Mouse (Mus musculus) embryonic facial prominence, embryonic 13.5 days (tissue): ENCODE data around the gene Teddm1a. TPM values are rescaled to one million over a fixed set of nuclear protein-coding genes. Genes with fewer than 3 reads are reported as not detected.
A peak's percentile ranks its signal among the peaks of the same experiment; 100 is the strongest.

ENCODE experiments used
- ATAC-seq: fragments of 200-750 bp; cut with Nextera tagmentation; 2 replicates; pipeline ENCODE4 v1.8.0; 2017; ENCODE audit warnings: low read depth; ENCODE audit not compliant: insufficient number of reproducible peaks, insufficient read depth, low FRiP score, low TSS enrichment
- H3K27ac ChIP-seq: fragments of 300-500 bp; sonication (generic); 2 replicates; pipeline ENCODE4 v1.5.1; 2015; ENCODE audit warnings: moderate library complexity, mild to moderate bottlenecking, inconsistent platforms
- H3K27me3 ChIP-seq: fragments of 300-500 bp; sonication (generic); 2 replicates; pipeline ENCODE4 v1.6.1; 2015; ENCODE audit warnings: mild to moderate bottlenecking, inconsistent platforms
- H3K36me3 ChIP-seq: fragments of 300-500 bp; sonication (generic); 2 replicates; pipeline ENCODE4 v1.6.1; 2015; ENCODE audit warnings: mild to moderate bottlenecking, inconsistent platforms
- H3K4me1 ChIP-seq: fragments of 300-500 bp; sonication (generic); 2 replicates; pipeline ENCODE4 v1.6.1; 2015; ENCODE audit warnings: inconsistent platforms
- H3K4me2 ChIP-seq: fragments of 300-500 bp; sonication (generic); 2 replicates; pipeline ENCODE4 v1.6.1; 2015; ENCODE audit warnings: moderate library complexity, mild to moderate bottlenecking, inconsistent platforms
- H3K4me3 ChIP-seq: fragments of 300-500 bp; sonication (generic); 2 replicates; pipeline ENCODE4 v1.5.1; 2015; ENCODE audit warnings: mild to moderate bottlenecking, inconsistent platforms
- H3K9ac ChIP-seq: fragments of 300-500 bp; sonication (generic); 2 replicates; pipeline ENCODE4 v1.6.1; 2015; ENCODE audit warnings: mild to moderate bottlenecking, inconsistent platforms
- H3K9me3 ChIP-seq: fragments of 300-500 bp; sonication (generic); 2 replicates; pipeline ENCODE4 v1.6.1; 2016; ENCODE audit warnings: inconsistent platforms
- WGBS: fragments of 180-500 bp; shearing (Covaris S2); methylation state at CpG from one replicate; pipeline ENCODE4 v1.1.7; 2015; ENCODE audit warnings: mixed read lengths; 5-methylcytosine and 5-hydroxymethylcytosine counted together
- microRNA-seq: library from miRNA; unstranded; fragments of <30 nt; microRNA quantifications from one replicate; pipeline ENCODE4, GENCODE M21; 2016
- polyA plus RNA-seq: library from polyadenylated mRNA; unstranded; fragments of >200 nt; fragmentation: Nextera tagmentation; extraction: Ambion mirVana; gene quantifications from 2 replicates; pipeline ENCODE4 v1.2.1, GENCODE M21; 2015

The Teddm1a gene
- polyA plus RNA-seq, 1 experiment from 2014 or later: not detected

GRCm38 (mm10) chr1:153933772-153934171, 42.2 kb downstream of the Teddm1a start:
- Histone ChIP-seq H3K4me2 (no peak overlapping the region), H3K4me1 (no peaks in the 10 kb centered on the region), H3K36me3 (no peaks in the 10 kb centered on the region), H3K4me3 (no peak overlapping the region), H3K27me3 (no peaks in the 10 kb centered on the region), H3K9me3 (no peaks in the 10 kb centered on the region), H3K27ac (no peak overlapping the region), H3K9ac (no peak overlapping the region)
- ATAC-seq: no peak
- 55% methylated on average over 1 of the region's 1 CpGs for WGBS

GRCm38 (mm10) chr1:153935844-153936380, 44.4 kb downstream of the Teddm1a start:
- WGBS: 74% methylated on average over 12 of the region's 12 CpGs
- no peak overlapping the region for H3K4me2 ChIP-seq

GRCm38 (mm10) chr1:153937025-153937424, 45.5 kb downstream of the Teddm1a start:
- Histone ChIP-seq H3K9ac (no peak overlapping the region), H3K4me2 (no peak overlapping the region), H3K4me1 (no peaks in the 10 kb centered on the region), H3K36me3 (no peaks in the 10 kb centered on the region), H3K27ac (no peak overlapping the region), H3K9me3 (no peaks in the 10 kb centered on the region), H3K4me3 (no peak overlapping the region), H3K27me3 (no peaks in the 10 kb centered on the region)
- no peak for ATAC-seq
- WGBS: 97% methylated on average over 2 of the region's 2 CpGs

More at GRCm38 (mm10) chr1:153935844-153936380, 44.4 kb downstream of the Teddm1a start:
- Histone ChIP-seq H3K27me3 (no peaks in the 10 kb centered on the region), H3K36me3 (no peaks in the 10 kb centered on the region), H3K9me3 (no peaks in the 10 kb centered on the region), H3K4me1 (no peaks in the 10 kb centered on the region), H3K9ac (no peak overlapping the region), H3K4me3 (no peak overlapping the region), H3K27ac (no peak overlapping the region)
- ATAC-seq: no peak

GRCm38 (mm10) chr1:153940986-153941385, 49.4 kb downstream of the Teddm1a start:
- Histone ChIP-seq H3K27me3 (no peaks in the 10 kb centered on the region), H3K4me3 (no peak overlapping the region), H3K9ac (no peak overlapping the region), H3K27ac (no peak overlapping the region), H3K36me3 (no peaks in the 10 kb centered on the region), H3K4me2 (no peak overlapping the region), H3K9me3 (no peaks in the 10 kb centered on the region), H3K4me1 (no peaks in the 10 kb centered on the region)
- 72% methylated on average over 2 of the region's 2 CpGs for WGBS
- no peak for ATAC-seq

Small RNAs within 50 kb of the gene (microRNA-seq; reads per million reads assigned to microRNA genes)
- 15.9 reads per million, percentile 32 among the genes with 10 or more reads in this experiment for gene Mir8114

Other genes starting within 250 kb of the Teddm1a start
- gene Rgs8, start 238.7 kb upstream of the Teddm1a start, polyA plus RNA-seq: 0.63 and 0.65 TPM in 2 replicates
- gene Rgs16, start 151.4 kb upstream of the Teddm1a start, polyA plus RNA-seq: 9.2 and 9.6 TPM in 2 replicates
- gene Rnasel, start 142.3 kb upstream of the Teddm1a start, polyA plus RNA-seq: 16.2 and 16.7 TPM in 2 replicates
- 0.08 and 0.11 TPM in 2 replicates for gene Rgsl1, start 47.6 kb upstream of the Teddm1a start, polyA plus RNA-seq
- gene Teddm1b, start 17.4 kb upstream of the Teddm1a start, polyA plus RNA-seq: 0.30 and 0.54 TPM in 2 replicates
- 103 and 114 TPM in 2 replicates for gene Glul, start 8.2 kb downstream of the Teddm1a start, polyA plus RNA-seq
- gene Teddm2, start 8.5 kb downstream of the Teddm1a start, polyA plus RNA-seq: 1.2 and 1.3 TPM in 2 replicates